Mouse (Mus musculus) heart, adult 2 months (tissue): Measurements from ENCODE around the gene Peg12. TPM values are rescaled to one million over a fixed set of nuclear protein-coding genes. Genes with fewer than 3 reads are reported as not detected.

Source experiments
- DNase-seq, 2 experiments: peaks; one replicate each; pipeline ENCODE4 v3.0.0; 2021
- H3K27ac ChIP-seq: fragments of 200-600 bp; 2 replicates; pipeline ENCODE4 v1.8.1; 2022
- H3K27me3 ChIP-seq: fragments of 200-500 bp; 2 replicates; pipeline ENCODE4 v1.6.1; 2012; ENCODE audit warnings: mild to moderate bottlenecking, low read length, inconsistent platforms, mixed read lengths; ENCODE audit not compliant: control insufficient read depth, insufficient read depth
- H3K36me3 ChIP-seq: fragments of 200-500 bp; 2 replicates; pipeline ENCODE4 v1.6.1; 2012; ENCODE audit warnings: low read length, inconsistent platforms; ENCODE audit not compliant: control insufficient read depth, insufficient read depth
- H3K4me1 ChIP-seq: fragments of 200-500 bp; 2 replicates; pipeline ENCODE4 v1.6.1; 2011; ENCODE audit warnings: low read length; ENCODE audit not compliant: control insufficient read depth, insufficient read depth
- H3K4me3 ChIP-seq: fragments of 200-600 bp; 2 replicates; pipeline ENCODE4 v1.8.1; 2022
- H3K79me2 ChIP-seq: fragments of 200-500 bp; replicated peaks from 2 replicates; pipeline ENCODE4 v1.6.1; 2012; ENCODE audit warnings: mild to moderate bottlenecking, inconsistent platforms, low read length, moderate library complexity, mixed read lengths; ENCODE audit not compliant: control insufficient read depth, insufficient read depth
- H3K9ac ChIP-seq: fragments of 200-500 bp; 2 replicates; pipeline ENCODE4 v1.6.1; 2012; ENCODE audit warnings: low read depth, mild to moderate bottlenecking, control low read depth, inconsistent platforms, low read length, mixed read lengths
- CTCF ChIP-seq: fragments of 200-600 bp; IDR thresholded peaks from 2 replicates; pipeline ENCODE4 v1.8.1; 2022; ENCODE audit warnings: antibody characterized with exemption, mild to moderate bottlenecking, moderate library complexity
- EP300 ChIP-seq: fragments of 200-500 bp; IDR thresholded peaks from 2 replicates; pipeline ENCODE4 v1.6.1; 2011; ENCODE audit warnings: low read depth, low read length, control low read depth; ENCODE audit not compliant: insufficient read depth
- POLR2A ChIP-seq: fragments of 200-500 bp; IDR thresholded peaks from 2 replicates; pipeline ENCODE4 v1.6.1; 2011; ENCODE audit warnings: mild to moderate bottlenecking, low read depth, low read length, control low read depth; ENCODE audit not compliant: insufficient read depth
- WGBS: fragments of 180-500 bp; shearing (Covaris S2); methylation state at CpG from one replicate; pipeline ENCODE4 v1.1.7; 2018; 5-methylcytosine and 5-hydroxymethylcytosine counted together
- intact Hi-C: fragments of 180-260 bp; cut with DNase I; formaldehyde crosslinking; loops from one replicate; pipeline ENCODE4 v1.15.1; 2025
- polyA plus RNA-seq: library from polyadenylated mRNA; depleted of rRNA; stranded (reverse); fragments of >200 nt; gene quantifications from 2 replicates; pipeline ENCODE4 v1.2.3, GENCODE M21; 2012; rRNA removed
- total RNA-seq, 2 experiments: library from RNA; stranded (reverse); gene quantifications; 2 replicates each; pipeline ENCODE4 v1.2.3; 2021

Gene Peg12
- total and polyA plus RNA-seq, 3 experiments: 0.25 to 1.0 (median 0.91) TPM

GRCm38 (mm10) chr7:62419493-62420360 lies 44.6 kb downstream of the Peg12 start, which contains the start of gene Mkrn3:
Gene Mkrn3 (minus strand): TSS chr7:62420139.
- peak within 1 kb of the TSS; percentile 37 for H3K9ac ChIP-seq

GRCm38 (mm10) chr7:62419105-62419492 lies 45.2 kb downstream of the Peg12 start:
- H3K27me3 ChIP-seq: no peaks in the 10 kb centered on the region
- peak in 1 of 2 experiments; percentile 15 for DNase-seq
- intact Hi-C loops: no loop called here
- TF ChIP-seq EP300 (no peak), CTCF (no peak), POLR2A (no peak)
- peak overlapping the region; percentile 63 for H3K4me3 ChIP-seq
- H3K27ac ChIP-seq: no peak overlapping the region
- H3K36me3 ChIP-seq: no peaks in the 10 kb centered on the region
- H3K79me2 ChIP-seq: no peaks in the 10 kb centered on the region
- H3K4me1 ChIP-seq: no peaks in the 10 kb centered on the region
- 65% methylated on average over 17 of the region's 17 CpGs for WGBS
- H3K9ac ChIP-seq: no peak overlapping the region

More at GRCm38 (mm10) chr7:62419493-62420360, 44.6 kb downstream of the Peg12 start, which contains the start of gene Mkrn3:
- DNase-seq: peak; percentile 63 to 80
- Histone ChIP-seq H3K27ac (peak within 1 kb of the TSS; percentile 38; the same call in 1 of the 2 replicates), H3K4me1 (no peaks in the 10 kb centered on the region), H3K4me3 (peak within 1 kb of the TSS; percentile 63), H3K27me3 (no peaks in the 10 kb centered on the region), H3K36me3 (no peaks in the 10 kb centered on the region), H3K79me2 (no peaks in the 10 kb centered on the region)
- TF ChIP-seq CTCF (no peak), EP300 (no peak), POLR2A (peak; percentile 60)
- intact Hi-C loops: no loop called here
- WGBS: 16% methylated on average over 49 of the region's 49 CpGs

- TF ChIP-seq CTCF (no peak), EP300 (no peak), POLR2A (no peak)
- DNase-seq: no peak
- Histone ChIP-seq H3K27ac (no peak overlapping the region), H3K27me3 (no peaks in the 10 kb centered on the region), H3K79me2 (no peaks in the 10 kb centered on the region), H3K4me3 (no peak overlapping the region), H3K4me1 (no peaks in the 10 kb centered on the region), H3K9ac (no peak overlapping the region), H3K36me3 (no peaks in the 10 kb centered on the region)
- 85% methylated on average over 9 of the region's 9 CpGs for WGBS
- intact Hi-C loops: no loop called here
Measured at GRCm38 (mm10) chr7:62418346-62418745, 46.0 kb downstream of the Peg12 start.

GRCm38 (mm10) chr7:62416173-62416572 lies 48.1 kb downstream of the Peg12 start:
- intact Hi-C loops: no loop called here
- TF ChIP-seq POLR2A (no peak), CTCF (no peak), EP300 (no peak)

GRCm38 (mm10) chr7:62415222-62415621 lies 49.1 kb downstream of the Peg12 start:
- Histone ChIP-seq H3K4me3 (no peak overlapping the region), H3K27me3 (no peaks in the 10 kb centered on the region), H3K79me2 (no peaks in the 10 kb centered on the region), H3K9ac (no peak overlapping the region), H3K27ac (no peak overlapping the region), H3K36me3 (no peaks in the 10 kb centered on the region), H3K4me1 (no peaks in the 10 kb centered on the region)
- TF ChIP-seq POLR2A: no peak
- TF ChIP-seq CTCF: no peak
- TF ChIP-seq EP300: no peak
- DNase-seq: no peak
- 67% methylated on average over 1 of the region's 1 CpGs for WGBS
- intact Hi-C loops: no loop called here

More at GRCm38 (mm10) chr7:62416173-62416572, 48.1 kb downstream of the Peg12 start:
- H3K27ac ChIP-seq: no peak overlapping the region
- H3K9ac ChIP-seq: no peak overlapping the region
- no peaks in the 10 kb centered on the region for H3K4me1 ChIP-seq
- H3K4me3 ChIP-seq: no peak overlapping the region
- H3K79me2 ChIP-seq: no peaks in the 10 kb centered on the region
- DNase-seq: no peak
- no peaks in the 10 kb centered on the region for H3K36me3 ChIP-seq
- H3K27me3 ChIP-seq: no peaks in the 10 kb centered on the region

Other genes with a start within 250 kb of the Peg12 start
- gene Ndn, start 117.9 kb downstream of the Peg12 start, total RNA-seq: 1 to 10 TPM; 4.4 to 5.3 TPM
- 4.5 and 4.7 TPM in 2 replicates for gene Ndn, start 117.9 kb downstream of the Peg12 start, polyA plus RNA-seq
- not detected for gene Magel2, start 87.5 kb downstream of the Peg12 start, total RNA-seq
- gene Magel2, start 87.5 kb downstream of the Peg12 start, polyA plus RNA-seq: 0.02 TPM in 1 of 2 replicates, not detected in the other
- under 1 TPM; 0.23 to 0.30 TPM for gene Mkrn3, start 44.4 kb downstream of the Peg12 start, total RNA-seq
- 0.27 and 0.53 TPM in 2 replicates for gene Mkrn3, start 44.4 kb downstream of the Peg12 start, polyA plus RNA-seq